Mouse (Mus musculus) liver, embryonic 11.5 days (tissue): ENCODE measurements around the gene Dcaf17. TPM values are rescaled to one million over a fixed set of nuclear protein-coding genes. Genes with fewer than 3 reads are reported as not detected.

Experiments used
- ATAC-seq: fragments of 200-750 bp; cut with Nextera tagmentation; replicated peaks from 2 replicates; pipeline ENCODE4 v1.8.0; 2017; ENCODE audit warnings: moderate number of reproducible peaks, mild to moderate bottlenecking, moderate TSS enrichment, moderate library complexity; ENCODE audit not compliant: low FRiP score
- DNase-seq: peaks from one replicate; pipeline ENCODE4 v3.0.0-alpha.2; 2017; ENCODE audit warnings: low spot score
- H3K27ac ChIP-seq: fragments of 300-500 bp; sonication (generic); 2 replicates; pipeline ENCODE4 v1.5.1; 2014; ENCODE audit warnings: mild to moderate bottlenecking, low read depth, low read length, control low read depth
- H3K27me3 ChIP-seq: fragments of 300-500 bp; sonication (generic); replicated peaks from 2 replicates; pipeline ENCODE4 v1.6.1; 2014; ENCODE audit warnings: low read length, mixed read lengths; ENCODE audit not compliant: control insufficient read depth, insufficient read depth
- H3K36me3 ChIP-seq: fragments of 300-500 bp; sonication (generic); 2 replicates; pipeline ENCODE4 v1.6.1; 2014; ENCODE audit warnings: mild to moderate bottlenecking, low read length, moderate library complexity, mixed read lengths; ENCODE audit not compliant: control insufficient read depth, insufficient read depth
- H3K4me1 ChIP-seq: fragments of 300-500 bp; sonication (generic); replicated peaks from 2 replicates; pipeline ENCODE4 v1.6.1; 2014; ENCODE audit warnings: low read length, mixed read lengths; ENCODE audit not compliant: control insufficient read depth, insufficient read depth
- H3K4me2 ChIP-seq: fragments of 300-500 bp; sonication (generic); 2 replicates; pipeline ENCODE4 v1.6.1; 2014; ENCODE audit warnings: mild to moderate bottlenecking, control low read depth, moderate library complexity
- H3K4me3 ChIP-seq: fragments of 300-500 bp; sonication (generic); 2 replicates; pipeline ENCODE4 v1.5.1; 2014; ENCODE audit warnings: low read depth, low read length, control low read depth
- H3K9ac ChIP-seq: fragments of 300-500 bp; sonication (generic); 2 replicates; pipeline ENCODE4 v1.6.1; 2014; ENCODE audit warnings: low read depth, low read length, control low read depth
- H3K9me3 ChIP-seq: fragments of 300-500 bp; sonication (generic); 2 replicates; pipeline ENCODE4 v1.6.1; 2016; ENCODE audit warnings: low read length, inconsistent platforms, mixed read lengths; ENCODE audit not compliant: control insufficient read depth
- WGBS: fragments of 180-500 bp; shearing (Covaris S2); extraction: QIAGEN DNeasy Blood & Tissue Kit; methylation state at CpG from one replicate; pipeline ENCODE4 v1.1.7; 2014; 5-methylcytosine and 5-hydroxymethylcytosine counted together
- polyA plus RNA-seq: library from polyadenylated mRNA; unstranded; fragments of >200 nt; fragmentation: Nextera tagmentation; extraction: Ambion mirVana; gene quantifications from 2 replicates; pipeline ENCODE4 v1.2.1, GENCODE M21; 2014

Gene Dcaf17
- polyA plus RNA-seq, 1 experiment from 2014 or later = 34.6 TPM

DNA sequence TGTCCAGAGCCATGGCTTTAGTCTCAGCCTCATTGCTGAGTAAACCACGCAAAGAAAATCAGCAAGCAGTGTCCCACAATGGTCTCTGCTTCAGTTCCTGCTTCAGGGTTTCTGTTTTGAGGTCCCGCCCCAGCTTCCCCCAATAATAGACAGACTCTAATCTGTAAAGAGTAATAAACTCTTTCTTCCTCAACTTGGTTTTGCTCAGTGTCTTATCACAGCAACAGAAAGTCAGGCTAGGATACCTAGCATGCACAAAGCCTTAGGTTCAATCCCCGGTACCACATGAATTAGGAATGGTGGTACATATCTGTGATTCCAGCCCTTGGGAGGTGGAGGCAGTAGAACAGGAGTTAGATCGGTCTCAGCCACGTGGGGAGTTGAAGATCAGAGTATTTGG, 79.7 kb downstream of the Dcaf17 start:
- Histone ChIP-seq H3K4me2 (no peak overlapping the region), H3K36me3 (no peaks in the 10 kb centered on the region), H3K27ac (no peak overlapping the region), H3K4me1 (peaks cover 4% of the 10 kb centered on the region; the same call in 1 of the 2 replicates), H3K9ac (no peak overlapping the region), H3K9me3 (no peaks in the 10 kb centered on the region), H3K27me3 (no peaks in the 10 kb centered on the region), H3K4me3 (no peak overlapping the region)
- DNase-seq (no peak), ATAC-seq (no peak)
- 68% methylated on average over 5 of the region's 5 CpGs for WGBS

DNA sequence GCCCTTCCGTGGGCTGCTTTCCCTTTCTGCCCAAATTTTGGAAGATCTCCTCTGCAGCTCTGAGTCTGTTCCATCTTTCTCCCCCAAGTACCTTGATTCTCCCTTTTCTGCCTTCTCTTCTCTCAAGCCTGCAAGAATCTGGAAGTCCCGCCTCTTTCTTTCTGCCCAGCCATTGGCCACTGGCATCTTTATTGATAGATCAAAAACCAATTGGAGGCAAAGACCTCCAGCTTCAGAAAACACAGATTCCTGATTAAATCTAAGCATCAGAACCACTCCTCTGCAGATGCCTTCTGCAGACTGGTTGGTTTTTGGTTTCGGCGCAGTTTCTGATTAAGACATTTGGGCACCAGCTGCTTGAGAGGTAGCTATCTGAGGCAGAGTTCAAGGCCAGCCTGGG, 85.5 kb downstream of the Dcaf17 start:
- H3K9ac ChIP-seq = no peak overlapping the region
- H3K4me1 ChIP-seq = no peaks in the 10 kb centered on the region
- no peak for ATAC-seq
- 65% methylated on average over 4 of the region's 4 CpGs for WGBS
- no peak overlapping the region for H3K4me3 ChIP-seq
- no peaks in the 10 kb centered on the region for H3K9me3 ChIP-seq
- H3K27ac ChIP-seq = no peak overlapping the region
- no peaks in the 10 kb centered on the region for H3K36me3 ChIP-seq
- no peak overlapping the region for H3K4me2 ChIP-seq
- no peak for DNase-seq
- no peaks in the 10 kb centered on the region for H3K27me3 ChIP-seq

GRCm38 (mm10) chr2:71142410-71142809, 87.3 kb downstream of the Dcaf17 start:
- H3K27me3 ChIP-seq = no peaks in the 10 kb centered on the region
- no peaks in the 10 kb centered on the region for H3K9me3 ChIP-seq
- peaks cover 4% of the 10 kb centered on the region; the same call in 1 of the 2 replicates for H3K4me1 ChIP-seq
- DNase-seq (no peak), ATAC-seq (no peak)
- H3K36me3 ChIP-seq = no peaks in the 10 kb centered on the region
- no peak overlapping the region for H3K4me3 ChIP-seq
- H3K9ac ChIP-seq = no peak overlapping the region
- H3K4me2 ChIP-seq = no peak overlapping the region
- 43% methylated on average over 7 of the region's 7 CpGs for WGBS
- H3K27ac ChIP-seq = no peak overlapping the region

DNA sequence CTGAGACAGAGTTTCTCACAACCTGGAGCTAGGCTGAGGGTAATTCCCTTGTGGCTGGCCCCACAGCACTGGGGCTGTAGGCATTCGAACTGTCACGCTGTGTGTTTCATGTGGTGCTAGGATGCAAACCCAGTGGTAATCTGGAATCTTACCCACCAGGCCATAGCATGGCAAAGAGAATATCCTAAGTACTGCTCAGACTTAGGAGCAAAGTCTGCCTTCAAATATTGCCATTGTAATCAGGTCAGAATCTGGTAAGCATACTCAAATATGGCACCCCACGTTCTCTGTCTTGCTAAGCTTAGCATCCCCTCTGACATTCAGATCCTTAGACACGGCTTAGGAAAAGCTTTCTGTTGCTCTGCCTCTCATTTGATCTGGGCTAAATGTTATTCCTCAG, 90.7 kb downstream of the Dcaf17 start:
- 80% methylated on average over 4 of the region's 4 CpGs for WGBS
- Histone ChIP-seq H3K27ac (peak overlapping the region; percentile 82), H3K36me3 (no peaks in the 10 kb centered on the region), H3K4me1 (peaks cover 9% of the 10 kb centered on the region; the same call in 1 of the 2 replicates), H3K4me2 (no peak overlapping the region), H3K4me3 (no peak overlapping the region), H3K9me3 (no peaks in the 10 kb centered on the region), H3K27me3 (no peaks in the 10 kb centered on the region), H3K9ac (no peak overlapping the region)
- no peak for ATAC-seq
- no peak for DNase-seq

GRCm38 (mm10) chr2:71146266-71146665, 91.1 kb downstream of the Dcaf17 start:
- ATAC-seq (peak; percentile 75), DNase-seq (no peak)
- peak overlapping the region; percentile 82; the same call in 1 of the 2 replicates for H3K27ac ChIP-seq
- H3K27me3 ChIP-seq = no peaks in the 10 kb centered on the region
- no peak overlapping the region for H3K4me2 ChIP-seq
- H3K9ac ChIP-seq = no peak overlapping the region
- peaks cover 9% of the 10 kb centered on the region; the same call in 1 of the 2 replicates for H3K4me1 ChIP-seq
- WGBS = 24% methylated on average over 3 of the region's 3 CpGs
- H3K4me3 ChIP-seq = no peak overlapping the region
- H3K9me3 ChIP-seq = no peaks in the 10 kb centered on the region
- H3K36me3 ChIP-seq = no peaks in the 10 kb centered on the region

DNA sequence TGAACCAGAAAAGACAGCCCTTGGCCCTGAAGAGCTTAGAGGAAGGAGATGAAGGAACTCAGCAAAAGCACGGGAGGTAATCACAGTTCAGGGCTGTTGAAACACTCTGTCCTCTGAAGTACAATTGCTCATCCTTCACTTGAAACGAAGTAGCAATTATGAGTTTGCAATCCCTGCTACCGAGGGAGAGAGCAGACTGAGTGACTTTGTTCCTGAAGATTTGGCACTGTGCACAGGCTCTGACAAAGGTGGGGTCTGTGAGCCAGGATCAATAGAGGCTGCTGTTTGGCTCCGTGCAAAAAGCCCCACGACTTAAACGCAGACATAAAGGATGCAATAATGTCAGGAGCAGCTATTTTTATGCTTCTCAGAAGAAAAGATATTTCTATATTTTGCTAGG, 92.7 kb downstream of the Dcaf17 start:
- ATAC-seq (no peak), DNase-seq (no peak)
- 58% methylated on average over 6 of the region's 6 CpGs for whole genome bisulfite sequencing
- Histone ChIP-seq H3K9ac (no peak overlapping the region), H3K4me3 (no peak overlapping the region), H3K4me2 (no peak overlapping the region), H3K36me3 (no peaks in the 10 kb centered on the region), H3K9me3 (no peaks in the 10 kb centered on the region), H3K27me3 (no peaks in the 10 kb centered on the region), H3K4me1 (peaks cover 9% of the 10 kb centered on the region; the same call in 1 of the 2 replicates), H3K27ac (no peak overlapping the region)

Other genes starting within 250 kb of the Dcaf17 start
- 52.2 and 54.7 TPM in 2 replicates for gene Tlk1, start 229.6 kb upstream of the Dcaf17 start, polyA plus RNA-seq
- gene Mettl8, start 255 bp downstream of the Dcaf17 start, polyA plus RNA-seq = 21.9 and 24.1 TPM in 2 replicates
- gene Cybrd1, start 62.6 kb downstream of the Dcaf17 start, polyA plus RNA-seq = 0.84 and 0.91 TPM in 2 replicates
- gene Dync1i2, start 156.4 kb downstream of the Dcaf17 start, polyA plus RNA-seq = 78.5 and 82.2 TPM in 2 replicates